Mouse (Mus musculus) lung, postnatal 36 days (tissue): ENCODE data around the gene Lgi4.

Experiments
- DNase-seq: peaks from one replicate; pipeline ENCODE4 v3.0.0; 2022; ENCODE audit warnings: mixed read lengths

The Lgi4 gene

GRCm38 (mm10) chr7:31052251-31052635 is 6.9 kb upstream of the Lgi4 start:
- DNase-seq: no peak

GRCm38 (mm10) chr7:31052636-31053434 is 6.3 kb upstream of the Lgi4 start:
- peak; percentile 36 for DNase-seq

GRCm38 (mm10) chr7:31053882-31054447 is 5.2 kb upstream of the Lgi4 start:
- DNase-seq: no peak

GRCm38 (mm10) chr7:31054661-31055320 is 4.4 kb upstream of the Lgi4 start:
- DNase-seq: peak; percentile 29

GRCm38 (mm10) chr7:31055354-31055824 is 3.8 kb upstream of the Lgi4 start:
- DNase-seq: peak; percentile 73

GRCm38 (mm10) chr7:31055883-31056282 is 3.3 kb upstream of the Lgi4 start:
- peak; percentile 69 for DNase-seq

GRCm38 (mm10) chr7:31056448-31056847 is 2.7 kb upstream of the Lgi4 start:
- no peak for DNase-seq

GRCm38 (mm10) chr7:31057071-31057470 is 2.1 kb upstream of the Lgi4 start, which contains the start of gene Fxyd1:
Fxyd1 (minus strand) TSS chr7:31057199.
- DNase-seq: no peak

- no peak for DNase-seq
Measured at GRCm38 (mm10) chr7:31057730-31058129, 1.4 kb upstream of the Lgi4 start.

- DNase-seq: no peak
Measured at GRCm38 (mm10) chr7:31058211-31058610, 931 bp upstream of the Lgi4 start.

- DNase-seq: no peak
Measured at GRCm38 (mm10) chr7:31059919-31060620, 928 bp downstream of the Lgi4 start.

- DNase-seq: no peak
Measured at GRCm38 (mm10) chr7:31060621-31061010, 1.5 kb downstream of the Lgi4 start.

GRCm38 (mm10) chr7:31063074-31063560 is 4.0 kb downstream of the Lgi4 start:
- no peak for DNase-seq

GRCm38 (mm10) chr7:31067836-31068235 is 8.7 kb downstream of the Lgi4 start:
- DNase-seq: peak; percentile 49

- no peak for DNase-seq
Measured at GRCm38 (mm10) chr7:31069491-31069890, 10.3 kb downstream of the Lgi4 start.

- DNase-seq: no peak
Measured at GRCm38 (mm10) chr7:31070324-31070723, 11.2 kb downstream of the Lgi4 start.

- no peak for DNase-seq
Measured at GRCm38 (mm10) chr7:31072326-31072725, 13.2 kb downstream of the Lgi4 start.

GRCm38 (mm10) chr7:31073546-31073945 is 14.4 kb downstream of the Lgi4 start:
- DNase-seq: no peak

GRCm38 (mm10) chr7:31074061-31074712 is 15.0 kb downstream of the Lgi4 start:
- DNase-seq: no peak

- DNase-seq: no peak
Measured at GRCm38 (mm10) chr7:31074713-31075069, 15.5 kb downstream of the Lgi4 start.

- peak; percentile 47 for DNase-seq
Measured at GRCm38 (mm10) chr7:31076492-31076891, 17.4 kb downstream of the Lgi4 start, which contains the start of gene Fxyd3. Fxyd3 (minus strand) TSS chr7:31076704.

GRCm38 (mm10) chr7:31077470-31077869 is 18.3 kb downstream of the Lgi4 start:
- no peak for DNase-seq
